Mouse (Mus musculus) cortical plate, adult 2 months (tissue): ENCODE data around the gene Nupr1.

Experiments used
- CTCF ChIP-seq: fragments of 200-500 bp; IDR thresholded peaks from 2 replicates; pipeline ENCODE4 v1.5.1; 2011; ENCODE audit warnings: mild to moderate bottlenecking, control low read depth, low read length; ENCODE audit not compliant: insufficient read depth; ENCODE audit errors: extremely low read depth
- POLR2A ChIP-seq: fragments of 200-500 bp; IDR thresholded peaks from 2 replicates; pipeline ENCODE4 v1.6.1; 2011; ENCODE audit warnings: mild to moderate bottlenecking, low read length, control low read depth; ENCODE audit not compliant: insufficient read depth; ENCODE audit errors: extremely low read depth

DNA sequence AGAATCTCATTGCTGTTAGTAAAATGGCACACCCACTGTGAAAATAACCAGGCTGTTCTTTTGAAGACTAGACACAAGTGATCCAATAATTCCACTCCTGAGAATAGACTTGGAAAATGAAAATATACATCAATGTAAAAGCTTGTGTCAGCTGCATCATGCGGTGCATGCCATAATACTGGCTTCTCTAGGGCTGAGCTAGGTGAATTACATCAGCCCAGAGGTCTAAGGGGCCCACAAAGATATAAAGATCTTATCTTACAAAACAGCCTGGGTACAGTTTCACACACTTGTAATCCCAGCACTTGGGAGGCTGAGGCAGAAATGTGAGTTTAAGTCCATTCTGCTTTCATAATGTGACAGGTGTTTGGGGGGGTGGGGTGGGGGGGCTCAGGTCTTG, 26.9 kb upstream of the Nupr1 start:
- TF ChIP-seq CTCF, result no peak
- no peak for TF ChIP-seq POLR2A
